Mouse (Mus musculus) midbrain, embryonic 11.5 days (tissue): ENCODE measurements around the gene Dicer1. TPM values are rescaled to one million over a fixed set of nuclear protein-coding genes. Genes with fewer than 3 reads are reported as not detected.
A peak's percentile ranks its signal among the peaks of the same experiment; 100 is the strongest.
"Not testable (repeated sequence)": the region's sequence is repeated elsewhere in the genome, so short reads cannot be mapped to it uniquely, and the experiment has no call there.

Experiments
- ATAC-seq: fragments of 200-750 bp; cut with Nextera tagmentation; 2 replicates; pipeline ENCODE4 v1.8.0; 2017; ENCODE audit warnings: moderate TSS enrichment, moderate library complexity; ENCODE audit not compliant: low FRiP score
- DNase-seq: peaks from one replicate; pipeline ENCODE4 v3.0.0; 2015; ENCODE audit warnings: low spot score; ENCODE audit errors: missing footprints
- H3K27ac ChIP-seq: fragments of 300-500 bp; sonication (generic); 2 replicates; pipeline ENCODE4 v1.5.1; 2014; ENCODE audit warnings: low read depth, low read length
- H3K27me3 ChIP-seq: fragments of 300-500 bp; sonication (generic); 2 replicates; pipeline ENCODE4 v1.6.1; 2014; ENCODE audit warnings: mild to moderate bottlenecking, low read length, moderate library complexity, mixed read lengths; ENCODE audit not compliant: control insufficient read depth, insufficient read depth
- H3K36me3 ChIP-seq: fragments of 300-500 bp; sonication (generic); 2 replicates; pipeline ENCODE4 v1.6.1; 2014; ENCODE audit warnings: mild to moderate bottlenecking, low read length, moderate library complexity, mixed read lengths; ENCODE audit not compliant: control insufficient read depth, insufficient read depth
- H3K4me1 ChIP-seq: fragments of 300-500 bp; sonication (generic); 2 replicates; pipeline ENCODE4 v1.6.1; 2014; ENCODE audit warnings: low read length; ENCODE audit not compliant: control insufficient read depth, insufficient read depth
- H3K4me2 ChIP-seq: fragments of 300-500 bp; sonication (generic); 2 replicates; pipeline ENCODE4 v1.6.1; 2014; ENCODE audit warnings: mild to moderate bottlenecking, moderate library complexity
- H3K4me3 ChIP-seq: fragments of 300-500 bp; sonication (generic); 2 replicates; pipeline ENCODE4 v1.5.1; 2014; ENCODE audit warnings: low read depth, low read length
- H3K9ac ChIP-seq: fragments of 300-500 bp; sonication (generic); 2 replicates; pipeline ENCODE4 v1.6.1; 2014; ENCODE audit warnings: low read length
- H3K9me3 ChIP-seq: fragments of 300-500 bp; sonication (generic); 2 replicates; pipeline ENCODE4 v1.6.1; 2016; ENCODE audit warnings: low read length; ENCODE audit not compliant: control insufficient read depth
- WGBS: fragments of 180-500 bp; shearing (Covaris S2); extraction: QIAGEN DNeasy Blood & Tissue Kit; methylation state at CpG from one replicate; pipeline ENCODE4 v1.1.7; 2014; 5-methylcytosine and 5-hydroxymethylcytosine counted together
- polyA plus RNA-seq: library from polyadenylated mRNA; unstranded; fragments of >200 nt; fragmentation: Nextera tagmentation; extraction: Ambion mirVana; gene quantifications from 2 replicates; pipeline ENCODE4 v1.2.1, GENCODE M21; 2014

Dicer1 gene
- polyA plus RNA-seq, 1 experiment from 2014 or later = 25.5 TPM

DNA sequence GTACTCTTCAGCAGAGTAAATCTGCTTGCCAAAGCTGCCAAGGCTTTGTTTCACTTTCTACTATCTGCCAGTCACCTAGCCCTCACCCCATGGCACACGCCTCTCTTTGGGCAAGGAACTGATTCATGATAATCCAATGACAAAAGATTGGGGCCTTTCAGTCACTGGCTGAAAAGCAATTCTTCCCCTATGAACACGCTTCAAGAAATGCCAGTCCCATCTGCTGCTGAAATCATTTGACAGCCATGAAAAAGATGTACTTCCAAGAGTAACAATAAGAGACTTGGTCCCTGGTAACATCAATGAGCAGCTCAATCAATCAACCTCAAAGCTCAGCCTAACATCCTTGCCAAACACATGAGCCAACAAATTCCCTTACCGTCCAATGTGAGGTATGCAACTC lies 15.8 kb downstream of the Dicer1 start:
- WGBS = 24% methylated on average over 3 of the region's 3 CpGs
- H3K4me3 ChIP-seq = no peak overlapping the region
- H3K36me3 ChIP-seq = no peaks in the 10 kb centered on the region
- peaks cover 46% of the 10 kb centered on the region for H3K4me1 ChIP-seq
- H3K9me3 ChIP-seq = no peaks in the 10 kb centered on the region
- H3K4me2 ChIP-seq = no peak overlapping the region
- H3K27ac ChIP-seq = no peak overlapping the region
- ATAC-seq (peak; percentile 47; the same call in 1 of the 2 replicates), DNase-seq (no peak)
- H3K27me3 ChIP-seq = no peaks in the 10 kb centered on the region
- no peak overlapping the region for H3K9ac ChIP-seq

- Histone ChIP-seq H3K27me3 (no peaks in the 10 kb centered on the region), H3K4me2 (no peak overlapping the region), H3K4me1 (peaks cover 39% of the 10 kb centered on the region), H3K9me3 (no peaks in the 10 kb centered on the region), H3K9ac (no peak overlapping the region), H3K4me3 (no peak overlapping the region), H3K27ac (no peak overlapping the region), H3K36me3 (0 out of 2 replicates have a peak, but pooled peaks cover 2% of the 10 kb centered on the region)
- DNase-seq (no peak), ATAC-seq (no peak)
These were observed 18.6 kb downstream of the Dicer1 start for GRCm38 (mm10) chr12:104733165-104733564.

DNA sequence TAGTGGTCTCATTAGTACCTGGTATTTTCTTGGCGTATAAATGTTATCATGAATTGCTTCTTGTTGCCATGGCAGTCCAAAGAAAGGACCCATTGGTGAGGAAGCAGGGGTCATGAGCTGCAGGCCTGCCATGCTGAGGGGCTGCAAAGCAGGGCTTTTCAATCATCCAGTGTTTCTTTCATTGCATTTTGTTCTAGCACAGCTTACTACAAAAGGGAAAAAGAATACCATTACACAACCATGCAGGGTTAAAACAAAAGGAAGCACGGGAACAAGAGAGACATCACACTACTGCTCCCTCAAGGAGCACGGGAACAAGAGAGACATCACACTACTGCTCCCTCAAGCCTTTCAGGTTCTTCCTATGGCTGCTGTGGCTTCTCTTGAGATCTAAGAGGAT lies 20.0 kb downstream of the Dicer1 start:
- Histone ChIP-seq H3K27ac (no peak overlapping the region), H3K4me3 (no peak overlapping the region), H3K9me3 (no peaks in the 10 kb centered on the region), H3K9ac (no peak overlapping the region), H3K27me3 (no peaks in the 10 kb centered on the region), H3K4me1 (peaks cover 29% of the 10 kb centered on the region), H3K4me2 (no peak overlapping the region), H3K36me3 (0 out of 2 replicates have a peak, but pooled peaks cover 2% of the 10 kb centered on the region)
- 17% methylated on average over 3 of the region's 3 CpGs for WGBS
- DNase-seq = no peak
- peak; percentile 68 for ATAC-seq

DNA sequence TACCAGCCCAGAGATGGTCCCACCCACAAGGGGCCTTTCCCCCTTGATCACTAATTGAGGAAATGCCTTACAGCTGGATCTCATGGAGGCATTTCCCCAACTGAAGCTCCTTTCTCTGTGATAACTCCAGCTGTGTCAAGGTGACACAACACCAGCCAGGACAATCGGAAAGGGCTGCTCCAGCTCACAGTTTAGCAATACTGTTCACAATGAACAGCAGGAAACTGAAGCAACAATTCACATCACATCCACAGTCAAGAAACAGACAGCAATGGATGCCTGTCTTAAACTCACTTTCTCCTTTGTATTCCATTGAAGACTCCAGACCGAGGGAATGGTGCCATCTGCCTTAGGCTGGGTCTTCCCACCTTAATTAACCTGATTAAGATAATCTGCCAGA lies 25.3 kb downstream of the Dicer1 start:
- not testable (repeated sequence) for DNase-seq, H3K9me3 ChIP-seq, ATAC-seq, H3K4me3 ChIP-seq, H3K36me3 ChIP-seq, H3K27ac ChIP-seq, H3K9ac ChIP-seq, H3K4me1 ChIP-seq, H3K4me2 ChIP-seq, H3K27me3 ChIP-seq
- WGBS = 88% methylated on average over 2 of the region's 2 CpGs

- Histone ChIP-seq H3K4me2 (no peak overlapping the region), H3K9ac (no peak overlapping the region), H3K4me3 (no peak overlapping the region), H3K27me3 (no peaks in the 10 kb centered on the region), H3K27ac (no peak overlapping the region), H3K36me3 (peaks cover 5% of the 10 kb centered on the region), H3K4me1 (no peaks in the 10 kb centered on the region), H3K9me3 (no peaks in the 10 kb centered on the region)
- no peak for ATAC-seq
- no peak for DNase-seq
- WGBS = 93% methylated on average over 10 of the region's 10 CpGs
These were observed 29.7 kb downstream of the Dicer1 start for GRCm38 (mm10) chr12:104722056-104722455.

GRCm38 (mm10) chr12:104721011-104721410 lies 30.7 kb downstream of the Dicer1 start:
- H3K9ac ChIP-seq = no peak overlapping the region
- H3K9me3 ChIP-seq = no peaks in the 10 kb centered on the region
- no peaks in the 10 kb centered on the region for H3K4me1 ChIP-seq
- no peak overlapping the region for H3K4me3 ChIP-seq
- DNase-seq = no peak
- 89% methylated on average over 3 of the region's 3 CpGs for WGBS
- peaks cover 8% of the 10 kb centered on the region for H3K36me3 ChIP-seq
- ATAC-seq = no peak
- no peak overlapping the region for H3K27ac ChIP-seq
- no peak overlapping the region for H3K4me2 ChIP-seq
- no peaks in the 10 kb centered on the region for H3K27me3 ChIP-seq

DNA sequence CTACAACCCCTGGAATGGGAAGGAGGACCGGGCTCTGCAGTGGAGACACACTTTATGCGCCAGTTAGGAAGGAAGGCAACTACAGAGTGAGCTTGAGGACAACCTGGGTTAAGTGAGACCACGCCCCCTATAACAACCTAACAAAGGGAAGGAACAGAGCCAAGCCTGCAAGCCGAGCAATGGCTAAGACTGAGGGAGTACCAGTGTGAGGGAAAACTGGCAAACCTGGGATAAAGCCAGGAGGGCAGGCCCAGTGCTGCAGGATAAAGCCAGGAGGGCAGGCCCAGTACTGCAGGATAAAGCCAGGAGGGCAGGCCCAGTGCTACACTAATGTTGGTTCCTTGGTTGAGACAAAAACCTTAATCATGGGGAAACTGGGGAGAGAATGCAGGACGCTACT lies 32.8 kb downstream of the Dicer1 start:
- DNase-seq (no peak), ATAC-seq (no peak)
- H3K4me1 ChIP-seq = no peaks in the 10 kb centered on the region
- 84% methylated on average over 5 of the region's 5 CpGs for WGBS
- no peaks in the 10 kb centered on the region for H3K9me3 ChIP-seq
- H3K27me3 ChIP-seq = no peaks in the 10 kb centered on the region
- no peak overlapping the region for H3K9ac ChIP-seq
- no peak overlapping the region for H3K4me2 ChIP-seq
- peaks cover 10% of the 10 kb centered on the region for H3K36me3 ChIP-seq
- no peak overlapping the region for H3K27ac ChIP-seq
- H3K4me3 ChIP-seq = no peak overlapping the region

- no peak for ATAC-seq
- H3K4me1 ChIP-seq = no peaks in the 10 kb centered on the region
- 86% methylated on average over 5 of the region's 5 CpGs for WGBS
- H3K27me3 ChIP-seq = no peaks in the 10 kb centered on the region
- H3K4me3 ChIP-seq = no peak overlapping the region
- no peak overlapping the region for H3K4me2 ChIP-seq
- no peak for DNase-seq
- H3K9ac ChIP-seq = no peak overlapping the region
- no peaks in the 10 kb centered on the region for H3K9me3 ChIP-seq
- peaks cover 9% of the 10 kb centered on the region for H3K36me3 ChIP-seq
- H3K27ac ChIP-seq = no peak overlapping the region
These were observed 35.3 kb downstream of the Dicer1 start for GRCm38 (mm10) chr12:104716409-104716808.

DNA sequence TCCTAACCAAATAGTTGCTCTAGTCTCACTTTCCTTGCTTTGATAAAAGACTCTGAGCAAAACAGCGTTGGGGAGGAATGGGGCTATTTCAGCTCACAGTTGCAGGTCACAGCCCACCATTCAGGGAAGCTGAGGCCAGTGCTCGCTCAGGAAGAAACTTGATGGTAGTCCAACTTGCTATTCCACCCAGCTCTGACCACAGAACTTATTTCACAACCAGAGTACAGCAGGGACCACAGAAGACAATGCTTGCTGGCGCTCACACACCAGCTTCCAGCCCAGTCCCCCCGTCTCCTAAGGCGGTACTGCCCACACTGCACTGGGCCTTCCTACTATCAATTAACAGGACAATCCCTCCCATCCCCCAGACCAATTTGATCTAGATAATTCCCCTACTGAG lies 36.3 kb downstream of the Dicer1 start:
- Histone ChIP-seq H3K36me3 (peaks cover 10% of the 10 kb centered on the region), H3K9ac (no peak overlapping the region)
- 93% methylated on average over 5 of the region's 5 CpGs for WGBS

DNA sequence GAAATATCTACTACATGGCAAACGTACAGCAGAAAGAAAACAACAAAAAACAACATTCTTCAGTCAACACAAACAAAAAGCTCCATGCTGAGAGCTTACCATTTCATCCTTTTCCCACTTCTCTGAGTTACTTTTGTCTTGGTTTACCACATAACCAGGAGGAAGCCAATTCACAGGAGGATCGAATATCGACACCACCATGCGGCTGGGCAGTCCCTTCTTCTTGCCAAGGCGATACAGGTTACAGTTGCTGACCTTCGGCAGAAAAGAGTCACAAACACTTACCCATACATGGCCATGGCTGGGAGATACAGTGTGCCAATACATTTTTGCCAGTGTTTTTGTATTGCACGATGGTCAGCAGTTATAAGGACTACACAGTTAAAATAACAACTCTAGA lies 51.5 kb downstream of the Dicer1 start:
- Histone ChIP-seq H3K4me2 (no peak overlapping the region), H3K27ac (no peak overlapping the region), H3K4me1 (no peaks in the 10 kb centered on the region), H3K4me3 (no peak overlapping the region), H3K9ac (no peak overlapping the region), H3K9me3 (no peaks in the 10 kb centered on the region), H3K27me3 (no peaks in the 10 kb centered on the region), H3K36me3 (peaks cover 25% of the 10 kb centered on the region; the same call in 1 of the 2 replicates)
- no peak for DNase-seq
- ATAC-seq = no peak
- 79% methylated on average over 7 of the region's 7 CpGs for WGBS

More for the DNA sequence above, 36.3 kb downstream of the Dicer1 start:
- Histone ChIP-seq H3K4me1 (no peaks in the 10 kb centered on the region), H3K27me3 (no peaks in the 10 kb centered on the region), H3K9me3 (no peaks in the 10 kb centered on the region), H3K4me2 (no peak overlapping the region), H3K27ac (no peak overlapping the region), H3K4me3 (no peak overlapping the region)
- ATAC-seq = no peak
- DNase-seq = no peak
